Mouse (Mus musculus) T-cell, adult 2 months (primary cell): ENCODE measurements around the gene Usp32.

Experiments used
- DNase-seq: peaks from one replicate; pipeline ENCODE4 v3.0.0; 2022; ENCODE audit warnings: low spot score

The Usp32 gene

GRCm38 (mm10) chr11:84979351-84979750 is 160.6 kb downstream of the Usp32 start:
- no peak for DNase-seq

GRCm38 (mm10) chr11:84978113-84978512 is 161.8 kb downstream of the Usp32 start:
- DNase-seq: no peak

GRCm38 (mm10) chr11:84977385-84977952 is 162.5 kb downstream of the Usp32 start:
- DNase-seq: no peak

DNA sequence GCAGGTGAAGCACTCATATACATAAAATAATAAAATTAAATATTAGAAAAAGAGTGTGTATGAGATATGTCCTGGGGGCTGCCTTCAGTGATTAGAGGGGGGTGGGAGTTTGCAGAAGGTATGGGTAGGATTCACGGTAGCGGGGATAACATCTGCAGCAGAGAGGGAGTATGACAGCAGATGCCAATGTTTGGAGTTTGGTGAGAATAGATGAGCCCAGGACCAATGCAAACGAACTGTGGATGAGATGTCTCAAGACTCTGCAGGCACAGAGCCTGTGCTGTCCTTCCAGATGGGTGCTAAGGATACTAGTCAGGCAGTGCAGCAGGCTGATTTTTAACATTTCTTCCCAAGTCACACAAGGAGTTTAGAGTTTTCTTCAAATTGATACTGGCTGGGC is 163.3 kb downstream of the Usp32 start:
- no peak for DNase-seq

DNA sequence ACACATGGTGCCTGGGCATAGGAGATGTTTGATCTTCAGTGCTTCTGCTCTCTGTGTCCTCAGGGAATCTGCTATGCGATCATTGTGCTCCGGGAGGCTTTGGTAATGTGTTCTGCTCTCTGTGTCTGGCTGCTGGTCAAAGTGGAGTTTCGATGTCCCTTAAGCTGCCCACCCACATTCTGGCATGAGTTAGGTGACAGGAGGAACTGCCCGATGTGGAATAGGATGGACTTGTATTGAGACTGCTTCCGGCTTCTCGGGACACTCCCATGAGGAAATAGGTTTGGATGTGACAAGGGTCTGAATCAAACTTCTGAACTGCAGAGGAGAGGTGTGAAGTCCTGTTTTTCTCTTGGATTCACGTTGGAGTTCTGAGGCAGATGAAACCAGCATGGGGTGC is 165.4 kb downstream of the Usp32 start:
- DNase-seq: no peak

GRCm38 (mm10) chr11:84973661-84974060 is 166.3 kb downstream of the Usp32 start:
- DNase-seq: no peak

- no peak for DNase-seq
Measured at GRCm38 (mm10) chr11:84972067-84972466, 167.9 kb downstream of the Usp32 start.

DNA sequence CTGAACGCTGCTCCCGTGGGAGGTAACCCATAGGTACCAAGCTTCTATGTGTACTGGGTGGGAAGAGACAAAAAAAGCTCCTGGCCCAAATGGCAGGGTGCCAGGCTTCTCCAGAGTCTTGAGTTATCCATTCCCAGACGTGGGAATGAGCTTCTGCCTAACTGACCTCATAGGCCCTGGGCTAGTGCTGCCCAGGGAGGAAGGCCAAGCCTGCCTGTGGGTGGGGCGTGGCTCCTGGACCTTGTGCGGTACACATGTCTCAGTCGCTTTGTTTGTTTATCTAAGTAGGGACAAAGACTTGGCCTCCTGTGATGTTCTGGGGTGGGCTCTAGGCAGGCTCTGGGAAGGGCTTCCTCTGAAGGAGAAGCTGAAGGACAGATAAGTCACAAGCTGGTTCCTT is 171.2 kb downstream of the Usp32 start:
- DNase-seq: no peak

DNA sequence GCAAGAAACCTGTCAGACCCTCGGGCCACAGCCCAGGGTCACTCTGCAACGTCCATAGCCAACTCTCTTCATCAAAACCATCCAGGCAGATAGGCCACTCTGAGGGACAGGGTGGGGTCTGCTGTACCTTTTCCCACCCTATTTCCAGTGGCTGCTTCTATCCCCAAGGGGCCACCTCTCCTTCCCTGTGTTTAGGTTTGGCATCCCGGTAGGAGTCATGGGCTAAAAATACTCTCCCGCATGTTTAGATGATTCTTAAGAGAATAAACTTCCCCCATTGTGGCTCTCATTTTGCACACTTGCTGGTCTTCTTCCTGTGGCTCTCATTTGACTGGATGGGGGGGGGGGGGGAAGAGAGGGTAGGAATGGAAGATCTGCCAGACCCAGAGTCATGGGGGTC is 171.7 kb downstream of the Usp32 start:
- DNase-seq: no peak

DNA sequence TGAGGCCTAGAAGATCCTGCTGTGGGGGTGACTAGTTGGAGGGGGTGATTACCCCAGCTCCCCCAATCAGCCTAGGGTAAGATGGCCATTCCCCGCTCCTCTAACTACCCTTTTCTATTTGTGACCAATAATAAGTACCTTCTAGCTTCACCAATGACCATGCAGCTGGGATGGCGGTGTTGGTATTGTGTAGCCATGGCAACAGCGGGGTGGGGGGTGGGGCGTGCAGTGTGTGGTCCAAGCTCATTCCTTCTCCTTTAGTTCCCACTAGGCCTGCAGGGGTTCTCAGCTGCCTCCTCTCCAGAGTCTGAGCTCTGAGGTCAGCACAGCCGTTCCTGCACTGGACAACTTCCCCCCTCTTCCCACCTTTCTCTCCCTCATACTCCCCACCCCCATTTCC is 172.8 kb downstream of the Usp32 start:
- no peak for DNase-seq

DNA sequence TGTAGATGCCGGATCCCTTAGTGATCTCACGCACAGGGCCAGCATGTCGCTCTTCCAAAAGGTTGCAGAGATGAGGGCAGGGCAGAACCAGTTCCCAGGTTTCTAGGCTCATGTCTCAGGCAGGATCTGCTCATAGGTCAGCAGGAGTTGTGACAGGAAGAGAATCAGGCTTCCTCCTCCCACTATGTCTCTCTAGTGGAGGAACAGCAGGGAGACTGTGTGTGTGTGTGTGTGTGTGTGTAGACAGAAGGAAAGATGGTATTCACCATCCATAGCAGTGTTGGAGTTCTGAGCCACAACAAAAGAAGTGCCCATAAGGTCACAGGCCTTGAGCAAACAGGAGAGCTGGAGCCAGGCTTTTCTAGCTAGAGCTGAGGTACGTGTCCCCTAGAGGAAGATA is 173.3 kb downstream of the Usp32 start:
- no peak for DNase-seq

- no peak for DNase-seq
Measured at GRCm38 (mm10) chr11:84963556-84963955, 176.4 kb downstream of the Usp32 start.

DNA sequence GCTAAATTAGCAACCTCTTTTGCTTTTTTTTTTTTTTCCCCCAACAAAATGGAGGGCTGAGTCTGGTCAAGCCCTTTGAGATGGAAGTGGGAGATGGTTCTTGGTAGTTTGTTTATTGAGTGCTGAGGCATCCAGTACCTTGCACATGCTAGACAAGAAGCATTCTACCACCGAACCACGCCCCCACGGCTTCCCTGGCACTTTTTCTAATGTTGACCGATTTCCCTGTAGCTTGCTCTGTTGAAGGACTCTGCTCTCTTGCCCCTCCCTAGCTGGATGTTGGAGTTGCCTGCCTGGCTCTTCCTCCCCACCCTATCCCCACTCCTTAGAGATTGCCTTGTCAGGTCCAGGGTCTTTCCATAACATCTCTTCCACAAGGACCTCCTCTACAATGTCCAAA is 177.4 kb downstream of the Usp32 start:
- DNase-seq: no peak

DNA sequence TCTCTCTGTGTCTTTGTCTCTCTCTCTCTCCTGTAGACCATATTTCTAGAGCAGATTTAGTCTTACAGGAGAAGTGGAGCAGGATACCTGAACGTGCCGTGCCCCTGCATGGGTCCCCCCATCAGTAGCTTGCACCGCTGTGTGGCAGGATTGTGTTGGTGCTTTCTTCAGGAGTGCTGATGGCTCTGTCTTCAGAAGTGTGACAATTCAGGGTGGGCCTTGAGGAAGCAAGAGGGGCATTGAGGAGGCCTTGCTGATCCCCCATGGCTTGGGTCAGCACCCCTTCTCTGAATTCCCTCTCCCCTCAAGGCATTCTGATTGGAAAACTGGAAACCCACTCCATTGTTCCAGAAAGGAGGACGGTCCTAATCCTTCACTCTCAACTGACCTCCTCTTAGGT is 178.4 kb downstream of the Usp32 start:
- DNase-seq: no peak

DNA sequence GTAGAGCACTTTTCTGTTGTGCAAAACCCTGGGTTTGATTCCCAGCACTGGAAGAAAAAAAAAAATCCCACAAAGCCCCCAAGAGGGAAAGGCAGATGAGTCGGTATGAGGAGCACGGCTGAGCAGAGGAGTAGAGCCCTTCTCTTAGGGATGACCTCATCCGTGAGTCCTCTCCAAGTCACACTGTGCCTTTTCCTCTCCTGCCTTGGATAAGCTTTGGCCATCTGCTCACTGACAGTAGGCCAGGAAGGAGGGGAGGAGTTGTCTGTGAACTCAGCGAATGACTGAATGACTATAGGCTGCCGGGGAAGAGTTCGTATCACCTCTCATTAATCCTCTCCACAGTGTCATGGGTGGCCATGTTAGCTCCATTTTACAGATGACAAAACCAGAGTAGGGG is 179.2 kb downstream of the Usp32 start:
- DNase-seq: no peak

DNA sequence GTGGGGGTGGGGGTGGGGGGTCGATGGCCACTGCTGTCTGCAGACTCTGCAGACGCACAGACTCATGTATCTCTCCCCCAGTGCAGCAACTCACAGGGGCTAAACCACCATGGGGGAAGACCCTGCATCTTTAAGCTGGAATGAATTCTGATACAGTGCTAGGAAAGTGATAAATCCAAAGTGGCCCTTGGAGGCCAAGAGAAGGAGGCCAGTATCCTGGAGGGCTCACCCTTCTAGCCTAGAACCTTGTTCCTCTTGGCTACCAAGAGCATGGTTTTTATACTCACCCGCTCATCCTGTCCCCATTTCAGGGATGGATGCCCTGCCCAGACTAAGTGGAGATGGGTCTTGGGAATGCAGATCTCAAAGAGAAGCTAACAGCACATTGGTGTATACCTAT is 179.7 kb downstream of the Usp32 start:
- DNase-seq: no peak

- no peak for DNase-seq
Measured at GRCm38 (mm10) chr11:84959701-84960181, 180.2 kb downstream of the Usp32 start.

DNA sequence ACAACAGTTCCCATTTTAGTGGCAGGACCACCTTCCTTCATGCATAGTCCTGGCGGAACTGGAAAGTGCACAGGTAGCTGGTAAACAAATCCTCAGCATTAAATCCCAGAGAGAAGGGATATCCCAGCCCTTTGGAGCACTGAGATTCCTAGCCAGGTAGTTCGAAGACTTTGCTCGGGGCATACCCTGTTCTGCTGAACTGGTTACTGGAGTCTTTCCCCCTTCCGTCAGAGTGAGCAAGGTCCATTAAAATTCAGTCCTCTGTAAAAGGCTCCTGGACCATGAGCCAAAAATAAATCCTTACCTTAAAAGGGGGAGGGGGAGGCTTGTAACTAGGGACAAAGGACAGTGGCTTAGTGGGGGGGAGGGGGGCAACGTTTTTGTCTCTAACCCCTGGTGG is 180.8 kb downstream of the Usp32 start:
- DNase-seq: no peak

DNA sequence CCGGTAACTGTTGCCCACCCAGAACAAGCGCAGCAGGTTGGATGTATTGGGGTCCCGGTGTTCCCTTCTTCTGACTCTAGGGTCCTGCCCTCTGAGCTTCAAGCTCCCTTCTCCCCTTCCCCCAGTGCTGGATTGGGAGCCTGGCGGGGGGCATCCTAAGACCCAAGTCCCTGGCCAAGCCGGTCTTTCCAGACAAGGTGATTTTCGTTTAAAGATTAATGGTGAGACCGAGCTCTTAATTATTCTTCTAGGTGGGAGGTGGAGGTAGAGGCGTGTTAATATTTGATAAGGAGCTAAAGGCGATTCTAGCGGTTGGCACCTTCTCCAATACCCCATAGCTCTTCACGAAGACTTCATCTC is 181.7 kb downstream of the Usp32 start:
- DNase-seq: no peak

DNA sequence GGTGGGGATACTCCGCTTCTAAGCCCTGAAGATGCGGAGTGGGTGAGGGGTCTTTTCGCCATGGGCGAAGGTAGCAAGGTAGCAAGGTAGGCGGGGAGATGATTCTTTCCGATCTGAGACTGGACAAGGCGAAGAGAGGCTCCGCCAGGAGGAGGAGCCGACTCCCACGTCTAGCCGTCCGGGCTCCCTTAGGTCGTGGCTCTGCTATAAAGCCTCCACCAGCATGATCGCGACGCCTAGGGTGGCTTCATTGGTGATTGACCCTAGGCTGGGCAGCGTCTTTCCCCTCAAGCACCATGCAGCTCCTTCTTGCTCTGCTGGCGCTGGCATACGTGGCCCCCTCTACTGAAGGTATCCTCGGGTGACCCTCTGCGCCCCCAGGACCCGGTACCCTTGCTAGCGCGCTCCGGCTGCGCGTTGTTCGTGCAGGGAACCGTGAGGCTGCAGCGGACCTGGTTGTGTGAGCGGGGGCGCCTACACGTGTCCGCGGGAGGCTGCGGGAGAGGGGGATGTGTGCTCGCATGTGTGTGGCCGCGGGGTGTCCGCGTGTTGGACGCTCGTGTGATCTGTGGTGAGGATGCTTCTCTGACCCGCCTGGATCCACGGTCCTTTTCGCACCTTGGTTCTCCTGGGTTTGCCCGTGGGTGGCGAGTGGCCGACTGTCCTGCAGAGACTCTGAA is 182.2 kb downstream of the Usp32 start, which contains the start of gene Car4:
Car4 (plus strand) TSS at position 196 of the 680 bp plus-strand sequence.
- no peak for DNase-seq

GRCm38 (mm10) chr11:84957171-84957570 is 182.8 kb downstream of the Usp32 start:
- no peak for DNase-seq

DNA sequence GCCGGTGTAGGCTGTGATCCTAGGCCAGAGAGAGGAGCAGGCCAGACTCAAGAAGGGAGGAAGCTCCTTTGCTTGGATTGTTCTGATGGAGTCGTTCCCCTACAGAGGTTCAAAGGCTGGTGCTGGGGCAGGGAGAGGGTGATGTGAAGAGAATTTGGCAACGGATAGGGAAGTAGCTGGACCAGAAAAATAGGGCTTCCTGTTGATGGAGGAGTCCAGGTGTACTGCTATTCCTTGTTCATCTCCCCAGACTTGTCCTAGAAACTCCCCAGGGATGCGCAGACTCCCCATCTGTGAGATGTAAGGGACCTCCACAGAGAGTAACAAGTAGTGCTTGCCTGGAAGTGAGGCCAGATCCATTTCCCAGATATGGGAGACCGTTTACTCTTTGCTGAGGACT is 183.6 kb downstream of the Usp32 start:
- DNase-seq: no peak

DNA sequence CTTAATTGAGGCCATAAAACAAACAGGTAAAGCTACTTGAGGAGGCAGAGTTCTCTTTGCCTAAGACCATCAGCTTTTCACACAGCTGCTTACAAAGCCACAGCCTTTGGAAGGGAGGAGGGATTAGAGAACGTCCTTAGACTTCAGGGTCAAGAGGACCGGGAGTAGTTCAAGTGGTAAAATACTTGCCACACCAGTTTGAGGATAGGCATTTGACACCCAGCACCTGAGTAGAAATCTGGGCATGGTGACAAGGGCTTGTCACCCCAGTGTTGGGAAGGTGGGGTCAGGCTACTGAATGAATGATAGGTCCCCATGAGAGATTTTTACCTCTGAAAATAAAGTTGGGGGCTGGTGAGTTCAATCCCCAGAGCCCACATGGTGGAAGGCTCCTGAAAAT is 187.3 kb downstream of the Usp32 start:
- DNase-seq: no peak

DNA sequence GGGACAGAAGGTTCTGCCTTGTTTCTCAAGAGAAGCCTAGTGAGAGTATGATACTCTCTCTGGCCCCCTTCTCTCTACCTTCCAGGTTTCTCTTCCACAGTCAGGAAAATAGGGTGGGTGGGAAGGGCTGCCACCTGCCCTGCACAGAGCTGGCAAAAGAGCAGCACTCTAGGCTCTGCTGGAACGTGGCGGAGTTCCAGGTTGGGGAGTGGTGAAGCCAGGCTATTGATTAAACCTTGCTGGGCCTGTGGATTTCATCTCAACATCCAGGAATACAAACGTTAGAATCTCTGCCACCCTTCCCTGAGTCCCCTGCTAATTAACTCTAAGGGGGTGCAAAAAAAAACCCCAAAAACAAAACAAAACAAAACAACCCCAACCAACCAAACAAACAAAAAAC is 191.4 kb downstream of the Usp32 start:
- DNase-seq: no peak
